9 mouse cellular contexts compared by ENCODE assay signal in the genomic region with DNA sequence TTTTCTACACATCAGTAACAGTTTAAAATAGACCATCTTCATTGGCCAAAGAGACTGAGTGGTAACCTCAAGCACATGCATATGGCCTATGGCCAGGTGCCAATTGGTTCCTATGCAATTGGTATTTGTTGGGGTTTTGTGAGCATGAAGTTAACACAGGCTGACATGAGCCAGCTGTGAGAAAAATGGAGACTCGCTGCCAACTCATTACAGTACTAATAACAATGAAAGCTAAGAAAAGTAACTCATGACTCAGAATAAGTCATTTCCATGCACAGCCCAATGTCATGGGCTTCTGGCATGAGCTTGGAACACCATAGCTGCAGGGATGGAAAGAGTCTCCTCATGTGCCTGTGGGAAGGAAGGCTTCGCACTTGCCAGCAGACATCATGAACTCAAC.
DNase-seq lines count a peak whose midpoint lies in the region; ATAC-seq and TF ChIP-seq lines count a peak whose summit lies in the region.
"Had no signal": no experiment of that assay in that cellular context is flagged by ENCODE, and none has a peak within 500 bp of the region (broad histone marks: within the 10 kb centered on the region; RNA-seq: fewer than 3 reads in every experiment).

No protein-coding gene starts in this region.

- H3K27me3 ChIP-seq in midbrain, postnatal 0 days (ENCODE audit: insufficient read depth, low read length), result no peaks in the 10 kb centered on the region
- H3K27me3 ChIP-seq in midbrain, embryonic 13.5 days, result no peaks in the 10 kb centered on the region
- no peaks in the 10 kb centered on the region for H3K27me3 ChIP-seq in intestine, embryonic 15.5 days (replicated peaks)
- H3K27me3 ChIP-seq in midbrain, embryonic 11.5 days (ENCODE audit: control insufficient read depth, insufficient read depth, low read length), result no peaks in the 10 kb centered on the region

- 91% methylated on average over 2 of the region's 2 CpGs for WGBS in midbrain, postnatal 0 days
- WGBS in midbrain, embryonic 13.5 days, result 88% methylated on average over 2 of the region's 2 CpGs
- WGBS in intestine, embryonic 15.5 days, result 55% methylated on average over 2 of the region's 2 CpGs
- WGBS in midbrain, embryonic 11.5 days, result 92% methylated on average over 2 of the region's 2 CpGs

- H3K4me3 ChIP-seq in midbrain, postnatal 0 days (ENCODE audit: low read depth, low read length), result no peak overlapping the region
- no peak overlapping the region for H3K4me3 ChIP-seq in midbrain, embryonic 13.5 days (replicated peaks)
- no peak overlapping the region for H3K4me3 ChIP-seq in intestine, embryonic 15.5 days (replicated peaks)
- H3K4me3 ChIP-seq in midbrain, embryonic 11.5 days (ENCODE audit: low read depth, low read length), result no peak overlapping the region

- no peak overlapping the region for H3K4me2 ChIP-seq in midbrain, postnatal 0 days (ENCODE audit: low read depth, low read length, poor library complexity, severe bottlenecking)
- no peak overlapping the region for H3K4me2 ChIP-seq in midbrain, embryonic 13.5 days (replicated peaks)
- H3K4me2 ChIP-seq in intestine, embryonic 15.5 days (replicated peaks), result no peak overlapping the region
- H3K4me2 ChIP-seq in midbrain, embryonic 11.5 days, result no peak overlapping the region
- H3K4me2 ChIP-seq: liver, embryonic 11.5 days had no signal

- no peaks in the 10 kb centered on the region for H3K4me1 ChIP-seq in midbrain, postnatal 0 days (ENCODE audit: insufficient read depth, low read length)
- H3K4me1 ChIP-seq in midbrain, embryonic 13.5 days (replicated peaks), result peaks cover 12% of the 10 kb centered on the region
- H3K4me1 ChIP-seq in intestine, embryonic 15.5 days (replicated peaks), result peaks cover 12% of the 10 kb centered on the region; the same call in 1 of the 2 replicates
- H3K4me1 ChIP-seq in midbrain, embryonic 11.5 days (ENCODE audit: control insufficient read depth, insufficient read depth, low read length), result no peaks in the 10 kb centered on the region; the same call in 1 of the 2 replicates

- ATAC-seq in midbrain, postnatal 0 days (ENCODE audit: low FRiP score), result no peak
- ATAC-seq in midbrain, embryonic 13.5 days, result no peak
- peak; percentile 65 for ATAC-seq in intestine, embryonic 15.5 days
- ATAC-seq in CD4-positive, CD25-positive, alpha-beta regulatory T cell, adult 4 months, result no peak
- ATAC-seq in midbrain, embryonic 11.5 days (ENCODE audit: low FRiP score), result no peak

- peak; percentile 34 for DNase-seq in gastrocnemius, adult 18-20 months (ENCODE audit: low spot score)
- no peak for DNase-seq in gastrocnemius, postnatal 10 days
- peak; percentile 73 for DNase-seq in midbrain, postnatal 0 days (ENCODE audit: low spot score)
- no peak for DNase-seq in kidney, adult 11 months
- DNase-seq in midbrain, embryonic 11.5 days (ENCODE audit: low spot score, missing footprints), result no peak

- TF ChIP-seq CTCF in midbrain, postnatal 0 days (IDR thresholded peaks at IDR 0.05), result no peak

- H3K9ac ChIP-seq in midbrain, postnatal 0 days (replicated peaks; ENCODE audit: low read length, poor library complexity, severe bottlenecking), result no peak overlapping the region
- no peak overlapping the region for H3K9ac ChIP-seq in midbrain, embryonic 13.5 days (replicated peaks)
- H3K9ac ChIP-seq in intestine, embryonic 15.5 days, result no peak overlapping the region
- no peak overlapping the region for H3K9ac ChIP-seq in midbrain, embryonic 11.5 days (ENCODE audit: low read length)

- no peaks in the 10 kb centered on the region for H3K36me3 ChIP-seq in midbrain, postnatal 0 days (ENCODE audit: insufficient read depth, low read length)
- H3K36me3 ChIP-seq in midbrain, embryonic 13.5 days, result no peaks in the 10 kb centered on the region
- no peaks in the 10 kb centered on the region for H3K36me3 ChIP-seq in intestine, embryonic 15.5 days
- H3K36me3 ChIP-seq in midbrain, embryonic 11.5 days (ENCODE audit: control insufficient read depth, insufficient read depth, low read length), result no peaks in the 10 kb centered on the region

- H3K9me3 ChIP-seq in midbrain, postnatal 0 days (ENCODE audit: low read length), result no peaks in the 10 kb centered on the region
- H3K9me3 ChIP-seq in midbrain, embryonic 13.5 days, result no peaks in the 10 kb centered on the region
- no peaks in the 10 kb centered on the region for H3K9me3 ChIP-seq in intestine, embryonic 15.5 days
- no peaks in the 10 kb centered on the region for H3K9me3 ChIP-seq in midbrain, embryonic 11.5 days (ENCODE audit: control insufficient read depth, low read length)

- no peak overlapping the region for H3K27ac ChIP-seq in midbrain, postnatal 0 days (ENCODE audit: low read depth, low read length)
- H3K27ac ChIP-seq in midbrain, embryonic 13.5 days, result no peak overlapping the region
- H3K27ac ChIP-seq in intestine, embryonic 15.5 days, result no peak overlapping the region
- no peak overlapping the region for H3K27ac ChIP-seq in midbrain, embryonic 11.5 days (ENCODE audit: low read depth, low read length)

Comparison
In these comparisons a context has a peak if more than half of its experiments do, and no peak if none do; other contexts are left out.
1. DNase-seq: peak in gastrocnemius, adult 18-20 months (single experiment) and midbrain, postnatal 0 days (single experiment); none in gastrocnemius, postnatal 10 days (single experiment), kidney, adult 11 months (single experiment) and midbrain, embryonic 11.5 days (single experiment).